Mouse (Mus musculus) stomach, postnatal 0 days (tissue): Measurements from ENCODE around the gene Cbln1.

Source experiments
- CTCF ChIP-seq: IDR thresholded peaks from 2 replicates; pipeline ENCODE4 v1.5.1; 2016; ENCODE audit warnings: antibody characterized with exemption, low read depth, mild to moderate bottlenecking, moderate library complexity
- EP300 ChIP-seq: optimal IDR thresholded peaks from 2 replicates; pipeline ENCODE3; 2016; ENCODE audit warnings: antibody characterized with exemption

- no peak for TF ChIP-seq CTCF
- TF ChIP-seq EP300, result no peak
Measured at GRCm38 (mm10) chr8:87513796-87514195, 41.4 kb upstream of the Cbln1 start.
